Mouse (Mus musculus) gastrocnemius, adult 18-20 months (tissue): Measurements from ENCODE around the gene Tcf7. TPM values are rescaled to one million over a fixed set of nuclear protein-coding genes. Genes with fewer than 3 reads are reported as not detected.

Experiments used
- DNase-seq: peaks from one replicate; pipeline ENCODE4 v3.0.0; 2021; ENCODE audit warnings: low spot score
- total RNA-seq, 2 experiments: library from RNA; stranded (reverse); gene quantifications; 2 replicates each; pipeline ENCODE4 v1.2.3; 2021

Gene Tcf7
- total RNA-seq, 2 experiments from 2014 or later: 0.23 to 0.50 TPM

DNA sequence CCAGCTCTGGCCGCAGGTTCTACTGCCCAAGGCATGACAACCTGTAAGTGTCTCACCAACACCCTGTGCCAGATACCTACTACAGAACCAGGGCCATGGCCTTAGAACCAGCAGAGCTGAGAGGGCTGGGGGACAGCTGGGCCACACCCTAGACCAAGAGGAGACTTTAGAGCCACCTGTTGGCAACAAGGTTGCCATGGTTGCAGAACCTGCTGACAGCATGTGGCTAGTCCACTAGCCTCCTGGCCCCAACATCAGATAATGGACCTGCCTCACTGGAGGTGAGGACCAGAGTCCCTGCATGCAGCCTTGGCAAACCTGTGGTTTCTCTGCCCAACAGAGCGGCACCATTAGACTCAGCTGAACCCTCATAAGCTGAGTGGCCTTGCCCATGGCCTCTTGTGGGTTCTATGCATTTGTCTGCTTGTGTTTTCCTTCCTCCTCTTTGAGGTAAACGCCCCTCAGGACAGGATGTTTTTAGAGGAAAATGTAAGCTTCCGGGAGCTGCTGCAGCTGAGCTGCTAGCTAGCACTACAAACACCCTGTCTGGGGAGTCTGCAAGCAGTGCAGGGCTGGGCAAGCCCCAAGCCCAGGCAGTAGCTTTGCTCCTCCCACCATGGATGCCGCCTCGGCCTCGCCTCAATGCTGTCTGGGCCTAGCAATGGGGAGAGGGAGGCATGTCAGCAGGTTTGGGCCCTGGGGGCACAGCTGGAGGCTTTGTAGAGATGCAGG, 14.5 kb downstream of the Tcf7 start:
- DNase-seq: no peak

GRCm38 (mm10) chr11:52267271-52267670, 15.5 kb downstream of the Tcf7 start:
- DNase-seq: no peak

DNA sequence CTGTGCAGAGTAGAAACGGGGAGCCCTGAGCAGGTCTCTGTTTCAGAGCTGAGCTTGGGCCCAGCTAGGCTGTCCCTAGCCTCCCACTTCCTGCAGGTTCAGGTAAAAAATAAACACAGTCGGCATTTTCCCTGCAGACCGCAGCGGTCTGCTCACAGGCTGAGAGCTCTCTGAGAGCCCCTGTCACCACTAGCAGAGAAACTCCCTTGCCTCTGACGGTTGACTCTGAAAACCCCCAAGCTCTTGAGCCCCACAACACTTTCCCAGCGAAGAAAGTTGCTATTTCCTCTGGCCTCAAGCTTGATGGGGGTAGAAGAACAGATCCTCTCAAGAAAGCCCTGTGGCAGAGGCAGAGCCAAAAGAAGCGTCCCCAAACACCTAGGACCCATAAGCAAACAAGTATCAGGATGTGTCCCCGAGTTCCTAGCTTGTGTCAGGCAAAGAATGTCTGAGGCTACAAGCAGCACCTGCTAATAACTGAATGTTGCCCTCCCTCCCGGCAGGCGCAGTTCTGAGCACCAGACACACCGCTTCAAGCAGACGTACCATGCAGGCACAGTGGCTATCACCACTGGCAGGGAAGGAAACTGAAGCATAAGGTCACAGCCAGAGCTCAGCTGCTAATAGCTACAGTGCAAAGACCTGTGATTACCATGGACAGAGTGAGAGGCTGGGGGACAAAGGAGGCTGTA, 17.1 kb downstream of the Tcf7 start:
- DNase-seq: no peak

DNA sequence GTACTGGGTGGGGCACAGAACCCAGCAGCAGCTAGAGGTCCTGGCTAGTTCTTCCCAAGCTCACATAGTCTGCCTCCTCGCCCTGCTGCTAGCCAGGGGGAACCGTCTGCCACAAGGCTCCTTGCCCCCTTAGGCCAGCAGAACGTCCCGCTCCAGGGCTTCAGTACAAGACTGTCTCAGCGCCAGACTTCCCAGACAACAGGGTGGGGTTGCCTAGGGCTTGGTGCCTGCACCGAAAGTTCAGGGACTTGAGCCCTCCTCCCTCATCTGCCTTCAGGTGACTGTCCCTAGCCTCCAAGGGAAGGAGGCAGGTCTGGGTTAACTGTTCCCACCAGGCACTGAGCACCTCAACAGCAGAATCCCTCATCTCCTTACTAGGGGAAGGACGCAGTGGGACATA, 17.9 kb downstream of the Tcf7 start:
- no peak for DNase-seq

GRCm38 (mm10) chr11:52262338-52262737, 20.5 kb downstream of the Tcf7 start:
- no peak for DNase-seq

DNA sequence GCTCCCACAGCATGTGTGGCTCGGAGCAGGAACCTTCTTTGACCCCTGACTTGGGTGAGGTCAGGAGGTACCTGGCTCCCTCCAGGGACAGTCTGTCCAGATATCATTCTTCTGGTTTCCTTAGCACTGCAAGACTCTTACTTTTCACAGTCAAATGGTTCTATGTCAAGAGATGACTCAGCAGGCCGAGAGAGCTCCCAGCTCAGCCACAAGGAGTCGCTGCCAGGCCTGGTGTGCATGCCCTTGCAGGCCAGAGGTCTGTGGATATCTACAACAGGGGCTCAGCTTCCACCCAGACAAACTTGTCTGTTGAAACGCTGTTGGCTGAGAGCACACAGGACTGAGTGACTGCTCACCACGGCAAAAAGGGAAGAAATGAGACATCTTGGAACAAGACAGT, 20.9 kb downstream of the Tcf7 start:
- peak; percentile 42 for DNase-seq

DNA sequence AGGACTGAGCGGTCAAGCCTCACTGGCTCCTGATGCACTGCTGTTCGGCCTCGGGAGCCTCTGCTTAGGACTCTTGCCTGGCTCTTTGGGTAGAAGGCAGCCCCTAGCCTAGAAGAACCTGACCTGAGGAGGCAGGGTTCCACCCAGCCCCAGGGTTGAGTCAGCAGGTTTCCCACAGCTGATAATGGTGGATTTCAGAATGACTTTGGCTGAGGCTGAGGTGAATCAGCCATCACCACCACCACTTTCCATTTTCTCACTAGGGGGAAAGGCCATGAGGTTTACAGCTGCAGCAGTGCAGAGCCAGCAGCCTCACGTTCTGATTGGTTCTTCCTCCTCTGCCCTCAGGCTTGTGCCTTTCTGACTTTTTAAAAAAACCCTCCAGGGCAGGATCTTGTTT, 21.9 kb downstream of the Tcf7 start:
- DNase-seq: no peak

- DNase-seq: no peak
Measured at GRCm38 (mm10) chr11:52258711-52259110, 24.1 kb downstream of the Tcf7 start.

GRCm38 (mm10) chr11:52257376-52257775, 25.4 kb downstream of the Tcf7 start:
- DNase-seq: no peak

- no peak for DNase-seq
Measured at GRCm38 (mm10) chr11:52255077-52255476, 27.7 kb downstream of the Tcf7 start.

DNA sequence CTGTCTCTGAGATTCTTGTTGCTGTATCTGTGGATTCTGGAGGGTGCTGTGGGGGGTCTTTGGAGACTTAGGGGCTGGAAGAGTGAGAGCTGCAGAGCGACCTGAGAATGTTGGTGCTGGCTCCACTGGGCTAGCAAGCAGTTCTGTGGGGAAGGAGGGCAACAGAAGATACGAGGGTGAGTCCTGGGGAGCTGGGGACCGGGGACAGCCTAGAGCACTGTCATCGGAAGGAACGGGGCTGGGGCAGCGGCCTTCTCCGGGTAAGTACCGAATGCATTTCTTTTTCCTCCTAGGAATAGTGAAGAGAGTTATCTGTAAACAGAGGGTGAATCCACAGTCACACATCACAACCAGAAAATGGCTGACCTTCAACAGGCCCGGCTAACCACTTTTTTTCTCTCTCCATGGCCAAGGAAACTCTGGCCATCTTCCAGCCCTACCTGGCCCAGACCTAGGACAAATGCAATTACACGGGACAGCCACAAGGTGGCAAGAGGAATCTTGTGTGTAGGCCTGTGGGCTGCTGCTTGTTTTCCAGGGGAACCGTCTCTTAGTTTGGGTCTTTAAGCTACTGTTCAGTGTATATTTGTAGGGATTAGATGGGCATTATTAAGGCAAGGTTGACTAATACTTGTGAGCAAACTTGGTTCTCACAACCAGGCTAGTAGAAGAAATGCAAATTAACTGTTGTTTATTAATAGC, 29.0 kb downstream of the Tcf7 start:
- peak; percentile 73 for DNase-seq

DNA sequence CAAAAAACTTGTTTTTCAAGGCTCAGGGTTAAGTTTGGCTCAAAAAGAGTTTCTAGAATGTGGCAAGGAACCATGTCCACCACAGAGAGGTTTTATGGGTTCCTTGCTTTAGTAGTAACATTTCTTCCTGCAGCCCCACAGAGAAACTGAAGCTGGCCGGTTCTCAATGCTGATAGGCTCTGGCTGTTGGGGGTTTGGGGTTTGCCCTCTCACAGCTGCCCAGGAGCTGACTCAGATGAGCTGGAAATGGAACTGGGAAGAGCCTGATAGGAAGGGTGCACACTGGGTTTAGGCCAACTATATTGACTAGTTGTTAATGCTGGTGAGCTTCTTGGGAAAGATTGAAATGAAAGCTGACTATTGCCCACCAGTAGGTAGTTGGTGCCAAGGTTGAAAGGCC, 30.1 kb downstream of the Tcf7 start:
- no peak for DNase-seq

- no peak for DNase-seq
Measured at GRCm38 (mm10) chr11:52251770-52252169, 31.0 kb downstream of the Tcf7 start.

DNA sequence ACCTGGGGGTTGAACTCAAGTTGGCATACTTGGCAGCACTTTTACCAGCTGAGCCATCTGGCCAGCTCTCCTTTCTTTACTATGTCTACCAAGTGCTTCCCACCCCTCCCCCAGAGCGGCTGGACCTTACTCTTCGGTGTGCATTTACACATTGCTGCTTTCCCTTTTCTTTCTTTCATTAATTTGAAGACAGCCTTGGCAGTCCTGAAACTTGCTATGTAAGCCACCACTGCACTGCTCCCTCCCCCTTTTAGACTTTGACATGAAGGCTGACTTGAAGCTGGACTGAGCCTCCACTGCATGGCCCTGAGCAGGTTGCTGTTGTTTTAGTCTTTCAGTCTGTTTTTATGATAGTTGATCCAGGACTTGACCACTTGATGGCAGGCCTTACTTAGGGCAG, 33.4 kb downstream of the Tcf7 start:
- no peak for DNase-seq

DNA sequence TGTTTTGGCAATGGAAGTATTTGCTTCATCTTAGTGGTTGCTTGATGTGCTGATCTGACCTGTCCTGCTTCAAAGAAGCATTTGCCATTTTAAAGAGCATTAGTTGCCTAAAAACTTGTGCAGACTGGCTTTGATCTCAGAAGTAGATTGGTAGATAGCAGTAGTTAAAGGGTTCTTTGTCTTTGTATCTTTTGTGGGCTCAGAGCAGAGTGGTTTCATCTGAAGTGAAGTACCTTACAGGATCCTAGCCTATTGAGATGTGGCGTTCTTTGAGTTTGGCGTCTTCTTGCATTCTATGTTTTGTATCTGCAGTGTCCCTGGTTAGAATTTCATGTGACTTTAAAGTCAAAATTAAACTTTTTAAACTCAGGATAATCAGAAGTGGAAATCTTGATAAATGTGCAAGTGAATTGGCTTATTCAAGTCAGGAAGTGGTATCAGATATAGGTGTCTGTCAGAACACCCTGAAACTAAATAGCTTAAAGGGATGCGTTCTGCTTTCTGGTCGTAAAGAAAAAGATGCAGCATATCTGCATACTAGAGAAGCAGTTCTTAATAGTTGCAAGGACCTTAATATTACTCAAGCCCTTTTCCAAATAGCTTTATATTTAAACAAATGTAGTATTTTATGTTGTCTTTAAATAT, 41.8 kb downstream of the Tcf7 start:
- DNase-seq: no peak

DNA sequence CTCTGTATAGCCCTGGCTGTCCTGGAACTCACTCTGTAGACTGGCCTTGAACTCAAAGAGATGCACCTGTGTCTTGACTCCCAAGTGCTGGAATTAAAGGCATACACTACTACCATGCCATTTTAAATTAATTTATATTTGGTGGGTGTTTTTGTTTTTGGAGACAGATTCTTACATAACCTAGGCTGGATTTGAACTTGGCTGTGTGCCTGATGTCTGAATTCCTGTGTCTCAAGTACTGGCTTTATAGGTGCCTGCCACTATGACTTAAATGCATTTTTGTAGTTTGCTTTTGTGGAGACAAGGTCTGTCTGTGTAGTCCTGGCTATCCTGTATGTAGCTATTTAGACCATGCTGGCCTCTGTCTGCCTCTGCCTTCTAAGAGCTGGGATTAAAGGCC, 48.3 kb downstream of the Tcf7 start:
- DNase-seq: no peak

DNA sequence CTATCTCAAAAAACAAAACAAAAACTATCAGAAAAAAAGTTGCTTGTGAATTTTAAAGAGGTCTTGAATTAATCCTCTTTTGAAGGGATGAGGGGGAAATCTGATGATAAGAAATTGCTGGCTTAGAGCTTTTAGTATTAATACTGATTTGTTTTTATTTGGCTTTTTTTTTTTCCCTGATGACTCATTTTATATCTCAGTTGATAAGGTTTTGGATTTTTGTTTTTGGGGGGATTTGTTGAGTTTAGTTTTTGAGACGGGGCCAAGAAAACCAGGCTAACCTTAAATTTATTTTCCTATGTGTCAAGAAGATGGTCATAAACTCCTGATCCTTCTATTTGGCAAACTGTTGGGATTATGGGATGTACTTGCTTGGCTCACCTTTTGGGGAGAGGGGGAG, 48.9 kb downstream of the Tcf7 start:
- no peak for DNase-seq

DNA sequence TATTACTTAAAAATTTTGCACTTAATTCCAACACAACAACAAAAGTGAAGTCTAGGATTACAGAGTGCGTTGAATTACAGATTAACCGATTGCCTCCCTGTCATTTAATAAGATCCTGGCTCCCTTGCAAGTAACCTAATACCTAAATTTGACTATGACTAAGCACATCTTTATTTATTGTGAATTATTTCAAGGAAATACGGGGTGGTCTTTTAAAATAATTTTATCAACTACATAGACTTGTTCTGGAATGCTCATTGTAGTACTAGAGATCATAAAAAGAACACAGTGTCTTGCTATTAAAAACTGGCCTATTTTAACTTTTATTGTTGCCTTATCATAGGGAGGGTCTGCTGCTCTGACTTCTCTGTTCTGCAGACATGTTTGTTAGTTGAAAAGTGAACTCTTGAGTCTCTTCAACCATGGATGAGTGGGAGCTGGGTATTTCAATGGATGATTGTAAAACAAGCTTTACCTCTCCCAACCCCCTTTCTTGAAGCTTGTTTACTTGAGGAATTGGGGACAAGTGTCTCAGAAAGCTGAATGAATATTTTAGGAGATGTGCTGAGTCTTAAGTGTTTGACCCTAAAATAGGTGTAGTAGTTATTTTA, 49.7 kb downstream of the Tcf7 start:
- no peak for DNase-seq

DNA sequence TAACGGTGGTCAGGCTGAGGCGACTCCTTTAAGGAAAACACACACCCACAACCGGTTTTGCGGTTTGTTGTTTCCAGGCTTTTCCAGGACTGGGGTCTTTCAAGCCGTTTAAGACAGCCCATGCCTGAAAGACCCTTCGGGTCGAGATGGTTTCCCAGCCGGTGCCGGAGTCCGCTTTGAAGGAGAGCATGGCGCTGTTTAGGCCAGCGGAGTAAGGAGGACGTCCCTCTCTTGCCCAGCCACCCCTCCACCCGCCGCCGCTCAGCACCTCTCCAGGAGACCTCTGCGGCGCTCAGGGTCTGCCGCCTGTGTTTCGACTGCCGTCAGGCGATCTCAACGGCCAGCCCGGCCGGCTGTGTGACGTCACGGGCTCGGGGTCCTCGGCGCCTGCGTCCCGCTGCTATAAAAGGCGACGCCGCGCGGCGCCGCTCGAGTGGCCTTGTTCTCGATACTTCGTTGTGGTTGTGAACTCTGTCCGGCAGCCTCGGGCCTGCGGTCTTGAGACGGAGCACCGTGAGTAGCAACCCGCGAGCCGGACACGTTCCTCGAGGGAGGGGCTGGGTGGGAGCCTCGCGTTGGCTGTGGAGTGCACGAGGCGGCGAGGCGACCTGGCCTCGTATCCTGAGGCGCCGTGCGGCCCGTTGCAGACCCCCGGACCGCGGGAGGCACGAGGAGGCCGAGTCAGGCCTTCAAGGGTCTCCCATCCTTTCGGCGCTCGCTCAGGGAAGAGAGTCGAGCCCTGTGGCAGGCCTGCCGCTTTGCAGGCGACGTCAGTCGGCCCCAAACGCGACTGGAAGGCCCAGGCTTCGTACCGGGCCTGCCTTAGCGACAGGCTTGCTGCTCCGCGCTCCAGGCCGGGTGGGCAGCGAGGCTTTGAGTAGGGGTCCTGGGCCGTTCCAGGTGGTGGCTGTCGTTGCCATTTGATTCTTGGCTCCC, 50.9 kb downstream of the Tcf7 start, which contains the start of gene Skp1a:
TSS of gene Skp1a (plus strand) at position 390 of the 936 bp plus-strand sequence.
- DNase-seq: peak; percentile 91

DNA sequence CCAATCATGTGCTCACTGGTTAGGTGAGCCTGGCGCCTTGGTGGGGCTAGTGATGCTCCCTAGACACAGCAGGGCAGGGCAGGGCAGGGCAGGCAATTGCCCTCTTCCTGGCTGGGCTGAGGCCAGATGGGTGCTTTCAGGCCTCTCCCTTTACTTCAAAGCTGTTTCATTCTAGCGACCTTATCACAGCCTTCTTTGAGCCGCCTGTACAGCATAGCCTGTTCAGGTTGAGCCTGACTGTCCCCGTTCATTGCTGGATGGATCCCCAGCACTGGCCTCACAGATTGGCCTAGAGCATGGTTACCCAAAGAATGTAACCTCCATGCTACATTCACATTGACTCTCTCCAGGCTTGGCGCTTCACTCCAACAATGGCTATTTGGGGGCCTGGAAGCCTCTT, 52.1 kb downstream of the Tcf7 start:
- no peak for DNase-seq
